Mouse (Mus musculus) kidney, postnatal 0 days (tissue): ENCODE results near the gene Tusc2. TPM values are rescaled to one million over a fixed set of nuclear protein-coding genes. Genes with fewer than 3 reads are reported as not detected.
A peak's percentile ranks its signal among the peaks of the same experiment; 100 is the strongest.

ENCODE experiments used
- ATAC-seq: fragments of 200-750 bp; cut with Nextera tagmentation; replicated peaks from 2 replicates; pipeline ENCODE4 v1.8.0; 2017; ENCODE audit warnings: low read depth, moderate number of reproducible peaks, moderate TSS enrichment, moderate library complexity; ENCODE audit not compliant: low FRiP score
- DNase-seq: peaks from one replicate; pipeline ENCODE4 v3.0.0-alpha.2; 2016; ENCODE audit warnings: low spot score
- H3K27ac ChIP-seq: fragments of 300-500 bp; sonication (generic); 2 replicates; pipeline ENCODE4 v1.5.1; 2014; ENCODE audit warnings: mild to moderate bottlenecking
- H3K27me3 ChIP-seq: fragments of 300-500 bp; sonication (generic); 2 replicates; pipeline ENCODE4 v1.6.1; 2014; ENCODE audit warnings: low read length, mixed read lengths; ENCODE audit not compliant: insufficient read depth
- H3K36me3 ChIP-seq: fragments of 300-500 bp; sonication (generic); 2 replicates; pipeline ENCODE4 v1.6.1; 2014; ENCODE audit warnings: low read length, mixed read lengths; ENCODE audit not compliant: insufficient read depth
- H3K4me1 ChIP-seq: fragments of 300-500 bp; sonication (generic); replicated peaks from 2 replicates; pipeline ENCODE4 v1.6.1; 2014; ENCODE audit warnings: antibody characterized with exemption, low read length, mixed read lengths; ENCODE audit not compliant: insufficient read depth
- H3K4me2 ChIP-seq: fragments of 300-500 bp; sonication (generic); 2 replicates; pipeline ENCODE4 v1.6.1; 2014; ENCODE audit warnings: mild to moderate bottlenecking, low read length, moderate library complexity, mixed read lengths
- H3K4me3 ChIP-seq: fragments of 300-500 bp; sonication (generic); replicated peaks from 2 replicates; pipeline ENCODE4 v1.5.1; 2014; ENCODE audit warnings: low read depth, low read length
- H3K9ac ChIP-seq: fragments of 300-500 bp; sonication (generic); 2 replicates; pipeline ENCODE4 v1.6.1; 2014; ENCODE audit warnings: low read depth, low read length
- H3K9me3 ChIP-seq: fragments of 300-500 bp; sonication (generic); replicated peaks from 2 replicates; pipeline ENCODE4 v1.6.1; 2016; ENCODE audit warnings: low read length, inconsistent platforms, mixed read lengths
- CTCF ChIP-seq: IDR thresholded peaks from 2 replicates; pipeline ENCODE4 v1.5.1; 2016; ENCODE audit warnings: antibody characterized with exemption, low read depth, mild to moderate bottlenecking, moderate library complexity
- WGBS: fragments of 180-500 bp; shearing (Covaris S2); extraction: QIAGEN DNeasy Blood & Tissue Kit; methylation state at CpG from one replicate; pipeline ENCODE4 v1.1.7; 2014; 5-methylcytosine and 5-hydroxymethylcytosine counted together
- polyA plus RNA-seq: library from polyadenylated mRNA; unstranded; fragments of >200 nt; fragmentation: Nextera tagmentation; extraction: Ambion mirVana; gene quantifications from 2 replicates; pipeline ENCODE4 v1.2.1, GENCODE M21; 2015

Tusc2 gene
- polyA plus RNA-seq, 1 experiment from 2014 or later = 53.0 TPM

GRCm38 (mm10) chr9:107526198-107527026 is 36.6 kb upstream of the Tusc2 start:
- Histone ChIP-seq H3K36me3 (no peaks in the 10 kb centered on the region), H3K4me1 (peaks cover 21% of the 10 kb centered on the region), H3K27me3 (peaks cover 8% of the 10 kb centered on the region), H3K9ac (no peak overlapping the region), H3K9me3 (no peaks in the 10 kb centered on the region), H3K27ac (no peak overlapping the region), H3K4me3 (peak overlapping the region; percentile 36), H3K4me2 (peak overlapping the region; percentile 76)
- peak; percentile 52 for TF ChIP-seq CTCF
- WGBS = 5% methylated on average over 42 of the region's 44 CpGs
- DNase-seq = peak; percentile 87
- ATAC-seq = peak; percentile 77

- WGBS = under 1% methylated on average over 48 of the region's 48 CpGs
- DNase-seq (peak; percentile 99), ATAC-seq (peak; percentile 97)
- peak within 1 kb of the TSS; percentile 80 for H3K9ac ChIP-seq
- H3K4me2 ChIP-seq = peak within 1 kb of the TSS; percentile 96
- TF ChIP-seq CTCF = peak; percentile 17; the same call in 1 of the 2 replicates
- peaks cover 21% of the 10 kb centered on the region for H3K4me1 ChIP-seq
- peak within 1 kb of the TSS; percentile 72 for H3K4me3 ChIP-seq
- peak within 1 kb of the TSS; percentile 90 for H3K27ac ChIP-seq
- no peaks in the 10 kb centered on the region for H3K9me3 ChIP-seq
- H3K36me3 ChIP-seq = peaks cover 12% of the 10 kb centered on the region
- H3K27me3 ChIP-seq = no peaks in the 10 kb centered on the region
Observed at GRCm38 (mm10) chr9:107533791-107534407, 29.2 kb upstream of the Tusc2 start, which contains the start of gene Tmem115. Tmem115 (plus strand) TSS chr9:107533945.

GRCm38 (mm10) chr9:107534408-107535202 is 28.4 kb upstream of the Tusc2 start:
- no peak for ATAC-seq

GRCm38 (mm10) chr9:107538231-107538630 is 24.8 kb upstream of the Tusc2 start:
- no peak overlapping the region for H3K4me2 ChIP-seq
- no peak overlapping the region for H3K4me3 ChIP-seq
- peaks cover 30% of the 10 kb centered on the region for H3K4me1 ChIP-seq
- 92% methylated on average over 7 of the region's 7 CpGs for WGBS
- no peaks in the 10 kb centered on the region for H3K9me3 ChIP-seq
- DNase-seq (no peak), ATAC-seq (no peak)
- H3K27ac ChIP-seq = no peak overlapping the region
- no peaks in the 10 kb centered on the region for H3K27me3 ChIP-seq
- H3K36me3 ChIP-seq = peaks cover 21% of the 10 kb centered on the region
- no peak for TF ChIP-seq CTCF
- H3K9ac ChIP-seq = no peak overlapping the region

More at GRCm38 (mm10) chr9:107534408-107535202, 28.4 kb upstream of the Tusc2 start:
- DNase-seq = no peak
- Histone ChIP-seq H3K9me3 (no peaks in the 10 kb centered on the region), H3K9ac (peak overlapping the region; percentile 80), H3K4me3 (peak overlapping the region; percentile 72), H3K4me2 (peak overlapping the region; percentile 96), H3K4me1 (peaks cover 21% of the 10 kb centered on the region), H3K36me3 (peaks cover 19% of the 10 kb centered on the region), H3K27me3 (no peaks in the 10 kb centered on the region), H3K27ac (peak overlapping the region; percentile 90)
- under 1% methylated on average over 40 of the region's 40 CpGs for WGBS
- TF ChIP-seq CTCF = no peak

GRCm38 (mm10) chr9:107538711-107539110 is 24.3 kb upstream of the Tusc2 start:
- Histone ChIP-seq H3K36me3 (peaks cover 21% of the 10 kb centered on the region), H3K4me2 (no peak overlapping the region), H3K4me3 (no peak overlapping the region), H3K9me3 (no peaks in the 10 kb centered on the region), H3K27me3 (no peaks in the 10 kb centered on the region), H3K27ac (no peak overlapping the region), H3K9ac (no peak overlapping the region), H3K4me1 (peaks cover 30% of the 10 kb centered on the region)
- DNase-seq (no peak), ATAC-seq (no peak)
- 91% methylated on average over 3 of the region's 3 CpGs for WGBS
- no peak for TF ChIP-seq CTCF

GRCm38 (mm10) chr9:107539940-107540339 is 23.1 kb upstream of the Tusc2 start:
- Histone ChIP-seq H3K36me3 (peaks cover 23% of the 10 kb centered on the region), H3K4me3 (no peak overlapping the region), H3K4me1 (peaks cover 30% of the 10 kb centered on the region), H3K27me3 (no peaks in the 10 kb centered on the region), H3K4me2 (no peak overlapping the region), H3K27ac (no peak overlapping the region), H3K9me3 (no peaks in the 10 kb centered on the region), H3K9ac (no peak overlapping the region)
- WGBS = 98% methylated on average over 8 of the region's 8 CpGs
- no peak for TF ChIP-seq CTCF
- ATAC-seq = no peak
- DNase-seq = no peak
